Mouse (Mus musculus): ENCODE data around the gene Rbbp4.

- TF ChIP-seq CTCF (IDR thresholded peaks at IDR 0.05; ENCODE audit: extremely low read depth, insufficient read depth, insufficient read length, insufficient replicate concordance) (no peak), POLR2A (IDR thresholded peaks at IDR 0.05; ENCODE audit: low read depth, low read length) (no peak)
Measured at GRCm38 (mm10) chr4:129261196-129261595, 74.0 kb downstream of the Rbbp4 start, which contains the start of gene C77080.
